Mouse (Mus musculus) testis, adult 2 months (tissue): Measurements from ENCODE around the gene Srp9. TPM values are rescaled to one million over a fixed set of nuclear protein-coding genes. Genes with fewer than 3 reads are reported as not detected.
A peak's percentile ranks its signal among the peaks of the same experiment; 100 is the strongest.

Experiments used
- H3K27ac ChIP-seq: fragments of 200-500 bp; 2 replicates; pipeline ENCODE4 v1.5.1; 2012; ENCODE audit warnings: low read depth, low read length; ENCODE audit not compliant: control insufficient read depth, insufficient read depth
- H3K27me3 ChIP-seq: fragments of 200-500 bp; 2 replicates; pipeline ENCODE4 v1.6.1; 2012; ENCODE audit warnings: mild to moderate bottlenecking, low read length, moderate library complexity; ENCODE audit not compliant: control insufficient read depth, insufficient read depth
- H3K36me3 ChIP-seq: fragments of 200-500 bp; 2 replicates; pipeline ENCODE4 v1.6.1; 2012; ENCODE audit warnings: mild to moderate bottlenecking, low read length; ENCODE audit not compliant: control insufficient read depth, insufficient read depth
- H3K4me1 ChIP-seq: fragments of 200-500 bp; 2 replicates; pipeline ENCODE4 v1.6.1; 2012; ENCODE audit warnings: low read length; ENCODE audit not compliant: control insufficient read depth, insufficient read depth
- H3K4me3 ChIP-seq: fragments of 200-500 bp; 2 replicates; pipeline ENCODE4 v1.5.1; 2012; ENCODE audit warnings: low read depth, mild to moderate bottlenecking, low read length, moderate library complexity, mixed read lengths; ENCODE audit not compliant: control insufficient read depth
- CTCF ChIP-seq: fragments of 200-500 bp; IDR thresholded peaks from 2 replicates; pipeline ENCODE4 v1.5.1; 2012; ENCODE audit warnings: low read depth, mild to moderate bottlenecking, inconsistent platforms, low read length, moderate library complexity; ENCODE audit not compliant: control insufficient read depth, insufficient read depth, insufficient replicate concordance
- POLR2A ChIP-seq: fragments of 200-500 bp; IDR thresholded peaks from 2 replicates; pipeline ENCODE4 v1.6.1; 2012; ENCODE audit warnings: low read depth, mild to moderate bottlenecking, inconsistent platforms, low read length, moderate library complexity; ENCODE audit not compliant: control insufficient read depth
- polyA plus RNA-seq: library from polyadenylated mRNA; depleted of rRNA; stranded (reverse); fragments of >200 nt; gene quantifications from 2 replicates; pipeline ENCODE4 v1.2.3, GENCODE M21; 2012

Srp9 gene
- polyA plus RNA-seq, 1 experiment, result 96.3 TPM

DNA sequence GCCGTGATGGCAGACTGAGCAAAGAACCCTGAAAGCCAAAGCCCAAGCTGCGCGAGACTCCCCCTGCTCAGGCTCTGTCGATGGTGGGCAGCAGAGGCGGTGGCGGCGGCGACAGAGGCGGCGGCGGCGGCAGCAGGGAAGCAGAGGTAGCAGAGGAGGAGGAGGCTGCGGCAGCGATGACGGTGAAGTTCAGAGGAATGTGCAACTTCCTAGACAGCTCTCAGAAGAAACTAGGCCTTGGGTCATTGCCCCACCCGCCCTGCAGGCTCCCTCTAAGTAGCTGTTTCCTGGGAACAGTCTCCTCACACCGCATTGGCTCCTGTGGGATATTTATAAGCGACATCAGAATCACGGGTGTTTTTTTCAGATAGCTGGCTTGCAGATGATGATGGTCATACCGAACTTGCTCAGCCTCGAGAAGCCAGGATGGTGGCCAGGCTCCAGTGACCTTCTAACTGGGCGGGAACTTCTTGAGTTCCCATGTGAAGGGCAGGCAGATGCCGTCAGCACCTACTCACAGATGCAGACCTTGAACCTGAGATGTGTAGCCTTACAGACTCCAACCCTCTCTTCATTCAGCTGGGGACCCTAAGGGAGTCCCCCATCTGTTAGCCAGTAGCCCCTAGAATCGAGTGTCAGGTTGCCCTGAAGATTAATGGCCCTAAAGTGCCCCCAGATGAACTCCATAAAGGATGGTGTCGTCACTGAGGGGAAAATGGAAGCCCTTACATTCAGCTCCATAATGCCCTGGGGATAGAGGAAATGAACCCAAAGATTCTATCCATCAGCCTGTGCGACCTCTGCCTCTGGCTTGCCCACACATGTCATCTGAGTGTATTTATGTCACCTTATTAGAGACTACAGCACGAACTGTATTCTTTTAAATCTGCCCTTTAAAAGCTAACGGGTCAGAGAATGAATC, 12.9 kb downstream of the Srp9 start:
- peaks cover 8% of the 10 kb centered on the region for H3K4me1 ChIP-seq
- no peak overlapping the region for H3K4me3 ChIP-seq
- no peak overlapping the region for H3K27ac ChIP-seq
- H3K27me3 ChIP-seq, result no peaks in the 10 kb centered on the region
- TF ChIP-seq POLR2A (no peak), CTCF (no peak)
- no peaks in the 10 kb centered on the region for H3K36me3 ChIP-seq

DNA sequence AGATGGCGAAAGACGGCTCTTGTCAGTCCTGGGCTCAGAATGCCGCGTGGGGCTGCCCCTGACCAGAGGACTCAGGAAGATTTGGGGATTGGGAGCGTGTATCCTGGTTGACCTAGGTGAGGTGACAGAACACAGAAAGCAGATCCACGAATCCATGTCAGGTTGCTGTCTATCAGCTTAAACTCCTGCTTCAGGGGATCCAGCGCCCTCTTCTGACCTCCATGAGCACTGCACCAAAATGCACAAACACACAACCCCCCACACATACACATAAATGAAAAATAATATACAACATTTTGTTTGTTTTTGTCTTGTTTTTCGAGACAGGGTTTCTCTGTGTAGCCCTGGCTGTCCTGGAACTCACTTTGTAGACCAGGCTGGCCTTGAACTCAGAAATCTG, 13.6 kb downstream of the Srp9 start:
- TF ChIP-seq CTCF, result peak; percentile 41; the same call in 1 of the 2 replicates
- TF ChIP-seq POLR2A, result no peak
- no peaks in the 10 kb centered on the region for H3K27me3 ChIP-seq
- H3K36me3 ChIP-seq, result no peaks in the 10 kb centered on the region
- no peak overlapping the region for H3K4me3 ChIP-seq
- H3K4me1 ChIP-seq, result peaks cover 8% of the 10 kb centered on the region
- H3K27ac ChIP-seq, result no peak overlapping the region

DNA sequence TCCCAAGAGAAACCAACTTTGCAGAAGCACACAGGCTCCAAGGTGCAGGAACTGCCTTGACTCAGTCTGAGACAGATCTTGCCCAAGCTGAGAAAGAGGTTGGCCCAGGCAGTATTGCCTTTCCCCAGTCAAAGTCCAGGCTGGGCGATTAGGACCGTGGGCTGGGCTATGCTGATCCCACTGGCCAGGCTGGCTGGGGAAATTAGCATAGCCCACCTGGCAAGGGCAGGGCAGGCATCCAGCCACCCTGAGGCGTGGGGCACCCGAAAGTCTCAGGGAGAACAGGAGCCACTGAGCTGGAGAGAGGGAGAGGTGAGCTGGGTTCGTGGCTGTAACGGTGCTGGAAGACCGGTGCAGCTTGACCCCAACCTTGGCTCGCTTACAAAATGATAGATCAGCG, 15.4 kb downstream of the Srp9 start:
- H3K36me3 ChIP-seq, result no peaks in the 10 kb centered on the region
- no peak for TF ChIP-seq POLR2A
- H3K27me3 ChIP-seq, result no peaks in the 10 kb centered on the region
- H3K4me3 ChIP-seq, result no peak overlapping the region
- H3K27ac ChIP-seq, result no peak overlapping the region
- peaks cover 8% of the 10 kb centered on the region for H3K4me1 ChIP-seq

DNA sequence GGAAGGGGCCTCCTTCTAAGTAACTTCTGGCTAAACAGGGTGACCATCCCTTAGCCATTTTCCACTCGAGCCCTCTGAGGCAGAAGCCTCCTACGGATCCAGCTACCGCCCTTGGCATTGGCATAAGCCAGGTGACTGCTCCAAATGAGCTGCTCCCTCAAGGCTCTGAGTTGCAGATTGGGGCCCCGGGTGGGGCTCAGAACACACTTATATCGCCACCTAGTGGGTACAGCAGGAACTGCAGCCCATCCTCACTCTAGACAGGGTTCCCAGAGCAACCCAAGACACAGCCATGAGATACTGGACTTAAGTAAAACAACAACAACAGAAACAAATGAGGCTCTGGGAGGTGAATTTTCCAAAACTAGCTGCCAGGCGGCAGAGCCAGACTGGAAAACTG, 15.8 kb downstream of the Srp9 start:
- H3K4me1 ChIP-seq, result peaks cover 8% of the 10 kb centered on the region
- H3K4me3 ChIP-seq, result no peak overlapping the region
- TF ChIP-seq POLR2A (no peak), CTCF (peak; percentile 92)
- H3K36me3 ChIP-seq, result no peaks in the 10 kb centered on the region
- H3K27ac ChIP-seq, result no peak overlapping the region
- H3K27me3 ChIP-seq, result no peaks in the 10 kb centered on the region

DNA sequence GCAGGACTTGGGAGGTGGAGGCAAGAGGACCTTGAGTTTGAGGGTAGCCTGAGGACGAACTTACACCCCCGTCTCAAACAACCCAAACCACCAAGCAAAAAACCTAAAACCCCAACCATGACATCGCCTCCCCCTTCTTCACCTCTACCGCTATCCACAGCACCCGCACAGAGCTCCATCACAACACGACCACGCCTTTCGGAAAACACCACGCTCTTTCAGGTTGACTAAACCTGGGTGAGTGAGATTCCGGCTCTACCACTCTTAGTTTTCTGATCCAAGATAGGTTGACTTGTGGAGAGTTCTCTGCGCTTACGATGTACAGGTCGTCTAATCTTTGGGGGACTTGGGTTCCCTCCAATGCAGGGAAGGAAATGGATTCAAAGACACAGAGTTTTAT, 18.2 kb downstream of the Srp9 start:
- Histone ChIP-seq H3K4me1 (peaks cover 8% of the 10 kb centered on the region), H3K27me3 (no peaks in the 10 kb centered on the region), H3K36me3 (no peaks in the 10 kb centered on the region), H3K4me3 (no peak overlapping the region), H3K27ac (no peak overlapping the region)
- no peak for TF ChIP-seq POLR2A
- TF ChIP-seq CTCF, result no peak

DNA sequence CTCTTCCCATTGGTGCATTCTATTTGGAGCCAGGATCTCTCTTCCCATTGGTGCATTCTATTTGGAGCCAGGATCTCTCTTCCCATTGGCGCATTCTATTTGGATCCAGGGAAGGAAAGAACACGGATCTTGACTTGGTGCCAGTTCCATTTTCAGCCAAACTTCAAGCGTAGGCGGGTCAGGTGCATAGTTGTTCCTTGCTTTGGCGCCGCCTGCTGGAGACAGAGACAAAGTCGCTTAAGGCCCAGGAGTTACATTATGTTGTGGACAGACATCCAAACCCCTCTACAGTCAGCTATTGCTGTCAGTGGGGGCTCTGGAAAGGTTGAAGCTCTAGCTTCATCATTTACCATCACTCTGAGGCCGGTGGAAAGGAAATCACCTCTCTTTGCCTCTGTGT, 18.8 kb downstream of the Srp9 start:
- no peak overlapping the region for H3K4me3 ChIP-seq
- H3K27me3 ChIP-seq, result no peaks in the 10 kb centered on the region
- peaks cover 8% of the 10 kb centered on the region for H3K4me1 ChIP-seq
- TF ChIP-seq POLR2A (no peak), CTCF (peak; percentile 40; the same call in 1 of the 2 replicates)
- H3K27ac ChIP-seq, result no peak overlapping the region
- H3K36me3 ChIP-seq, result no peaks in the 10 kb centered on the region

DNA sequence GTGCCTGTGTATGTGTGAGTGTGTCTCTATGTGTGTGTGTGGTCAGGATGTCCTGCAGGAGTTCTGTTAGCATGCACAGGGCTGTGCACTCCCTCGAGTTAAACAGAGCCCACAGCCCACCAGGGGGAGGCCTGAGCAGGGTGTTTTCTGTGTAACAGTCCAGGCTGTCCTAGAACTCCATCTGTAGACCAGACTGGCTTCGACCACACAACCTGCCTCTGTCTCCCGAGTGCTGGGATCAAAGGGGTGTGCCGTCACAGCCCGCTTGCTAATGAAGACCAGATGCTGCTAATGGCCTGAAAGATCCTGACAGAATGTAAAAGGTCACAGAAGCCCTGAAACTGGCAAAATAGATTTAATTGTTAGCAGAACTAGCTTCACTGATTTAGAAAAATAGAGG, 21.0 kb downstream of the Srp9 start:
- Histone ChIP-seq H3K4me3 (no peak overlapping the region), H3K27me3 (no peaks in the 10 kb centered on the region), H3K27ac (no peak overlapping the region), H3K36me3 (no peaks in the 10 kb centered on the region), H3K4me1 (peaks cover 8% of the 10 kb centered on the region)
- TF ChIP-seq POLR2A (no peak), CTCF (no peak)
